Mouse (Mus musculus): ENCODE measurements around the gene Rnf10.

Rnf10 gene

GRCm38 (mm10) chr5:115233031-115233780 lies 39.5 kb downstream of the Rnf10 start:
- DNase-seq = no peak

GRCm38 (mm10) chr5:115232516-115232915 lies 40.2 kb downstream of the Rnf10 start:
- no peak for DNase-seq

- DNase-seq = no peak
Measured at GRCm38 (mm10) chr5:115231552-115232120, 41.1 kb downstream of the Rnf10 start.

- no peak for DNase-seq
Measured at GRCm38 (mm10) chr5:115230830-115231551, 41.7 kb downstream of the Rnf10 start.

- DNase-seq = no peak
Measured at GRCm38 (mm10) chr5:115222485-115222884, 50.2 kb downstream of the Rnf10 start.

GRCm38 (mm10) chr5:115220931-115221640 lies 51.6 kb downstream of the Rnf10 start:
- no peak for DNase-seq

GRCm38 (mm10) chr5:115217998-115218397 lies 54.7 kb downstream of the Rnf10 start:
- no peak for DNase-seq

- DNase-seq = no peak
Measured at GRCm38 (mm10) chr5:115215273-115216185, 57.2 kb downstream of the Rnf10 start.

- DNase-seq = no peak
Measured at GRCm38 (mm10) chr5:115214864-115215263, 57.8 kb downstream of the Rnf10 start.

- no peak for DNase-seq
Measured at GRCm38 (mm10) chr5:115212861-115213260, 59.8 kb downstream of the Rnf10 start.

- no peak for DNase-seq
Measured at GRCm38 (mm10) chr5:115212451-115212850, 60.2 kb downstream of the Rnf10 start.

- DNase-seq = peak; percentile 61
Measured at GRCm38 (mm10) chr5:115210380-115210779, 62.3 kb downstream of the Rnf10 start.

GRCm38 (mm10) chr5:115208601-115209000 lies 64.1 kb downstream of the Rnf10 start:
- DNase-seq = no peak

GRCm38 (mm10) chr5:115207892-115208291 lies 64.8 kb downstream of the Rnf10 start:
- DNase-seq = no peak

GRCm38 (mm10) chr5:115207244-115207643 lies 65.5 kb downstream of the Rnf10 start:
- no peak for DNase-seq

GRCm38 (mm10) chr5:115204562-115205311 lies 68.0 kb downstream of the Rnf10 start:
- DNase-seq = peak; percentile 37

- DNase-seq = peak; percentile 57
Measured at GRCm38 (mm10) chr5:115203735-115204561, 68.8 kb downstream of the Rnf10 start.

GRCm38 (mm10) chr5:115194626-115195221 lies 78.0 kb downstream of the Rnf10 start:
- DNase-seq = no peak

- peak; percentile 64 for DNase-seq
Measured at GRCm38 (mm10) chr5:115193669-115194625, 78.8 kb downstream of the Rnf10 start, which contains the start of gene Cabp1. TSS of gene Cabp1 (minus strand) at chr5:115194381.
